Mouse (Mus musculus): ENCODE results near the gene Gm815.

The Gm815 gene

DNA sequence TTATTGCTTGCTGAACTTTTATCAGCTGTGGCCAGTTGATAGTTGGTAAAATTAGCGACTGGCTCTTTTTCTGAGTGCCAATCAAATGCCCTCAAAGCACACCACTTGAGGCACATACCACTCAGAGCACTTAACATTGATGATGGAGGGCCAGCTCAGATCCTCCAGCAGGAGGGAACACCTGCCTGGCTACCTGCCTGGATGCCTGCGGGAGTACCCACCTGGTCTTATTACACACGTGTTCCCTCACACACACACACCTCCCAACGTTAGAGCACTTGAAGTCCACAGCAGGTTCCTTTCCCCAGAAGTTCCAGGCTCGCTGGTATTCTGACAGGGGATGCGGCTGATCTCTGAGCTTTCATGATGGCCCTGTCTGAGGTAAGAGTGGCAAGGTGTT is at the start of gene Gm815:
Gene Gm815 (plus strand): TSS at position 266 of the 400 bp plus-strand sequence.
- no peak for DNase-seq (ENCODE audit: low read depth, low spot score)

DNA sequence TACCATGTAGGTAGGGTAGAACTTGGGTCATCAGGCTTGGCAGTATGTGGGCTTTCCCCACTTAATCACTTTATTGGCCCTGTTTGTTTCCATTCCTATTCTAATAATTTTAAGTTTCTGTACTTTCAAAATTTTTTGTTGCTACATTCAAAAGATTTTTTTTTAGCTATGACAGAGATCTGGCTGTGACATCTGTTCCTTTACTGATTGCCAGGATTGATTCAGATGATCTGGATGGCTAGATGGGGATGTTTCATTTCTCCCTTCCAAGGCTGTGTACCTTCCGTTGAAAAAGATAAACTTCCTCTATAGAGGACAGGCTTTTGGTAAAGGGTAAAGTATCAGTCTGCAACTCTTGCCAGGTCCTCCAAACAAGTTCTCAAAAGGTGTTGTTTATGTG is 48.1 kb upstream of the Gm815 start:
- DNase-seq (ENCODE audit: low read depth, low spot score), result peak; percentile 33

DNA sequence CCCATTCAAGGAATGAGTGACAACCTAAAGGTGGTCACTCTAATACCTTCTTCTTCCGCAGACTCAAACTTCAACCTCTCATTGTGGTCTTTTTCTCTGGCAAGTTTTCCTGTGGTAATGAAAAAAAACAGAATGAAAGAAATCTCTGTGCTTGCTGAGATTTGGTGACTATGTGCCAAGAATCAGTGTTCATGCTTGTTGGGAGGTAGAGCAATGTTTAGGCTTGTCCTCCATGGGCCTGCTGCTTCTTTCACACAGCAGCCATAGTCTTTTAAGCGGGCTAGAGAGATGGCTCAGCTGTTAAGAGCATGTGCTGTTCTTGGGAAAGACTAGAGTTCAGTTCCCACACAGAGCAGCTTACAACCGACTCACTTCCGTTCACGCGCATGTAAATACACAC is 41.8 kb upstream of the Gm815 start:
- DNase-seq (ENCODE audit: low read depth, low spot score), result no peak

DNA sequence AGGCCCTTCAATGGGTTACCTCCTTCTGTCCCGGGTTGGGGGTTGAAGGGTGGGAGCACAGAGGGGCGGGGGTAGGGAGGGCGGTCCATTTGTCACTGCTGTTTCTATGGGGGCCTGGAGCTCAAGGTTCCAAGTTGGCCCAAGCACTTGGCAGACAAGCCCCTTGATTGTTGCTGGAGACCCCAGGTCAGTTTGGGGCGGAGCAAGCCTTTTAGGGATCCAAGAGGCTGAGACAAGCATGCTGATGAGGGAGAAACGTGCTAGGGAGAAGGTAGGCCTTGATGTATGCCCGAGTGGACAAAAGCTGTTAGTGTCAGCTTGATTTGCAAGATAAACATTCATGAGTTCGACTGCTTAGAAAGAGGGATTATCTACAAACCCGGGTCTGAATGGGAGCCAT is 40.9 kb upstream of the Gm815 start:
- DNase-seq (ENCODE audit: low read depth, low spot score), result no peak

DNA sequence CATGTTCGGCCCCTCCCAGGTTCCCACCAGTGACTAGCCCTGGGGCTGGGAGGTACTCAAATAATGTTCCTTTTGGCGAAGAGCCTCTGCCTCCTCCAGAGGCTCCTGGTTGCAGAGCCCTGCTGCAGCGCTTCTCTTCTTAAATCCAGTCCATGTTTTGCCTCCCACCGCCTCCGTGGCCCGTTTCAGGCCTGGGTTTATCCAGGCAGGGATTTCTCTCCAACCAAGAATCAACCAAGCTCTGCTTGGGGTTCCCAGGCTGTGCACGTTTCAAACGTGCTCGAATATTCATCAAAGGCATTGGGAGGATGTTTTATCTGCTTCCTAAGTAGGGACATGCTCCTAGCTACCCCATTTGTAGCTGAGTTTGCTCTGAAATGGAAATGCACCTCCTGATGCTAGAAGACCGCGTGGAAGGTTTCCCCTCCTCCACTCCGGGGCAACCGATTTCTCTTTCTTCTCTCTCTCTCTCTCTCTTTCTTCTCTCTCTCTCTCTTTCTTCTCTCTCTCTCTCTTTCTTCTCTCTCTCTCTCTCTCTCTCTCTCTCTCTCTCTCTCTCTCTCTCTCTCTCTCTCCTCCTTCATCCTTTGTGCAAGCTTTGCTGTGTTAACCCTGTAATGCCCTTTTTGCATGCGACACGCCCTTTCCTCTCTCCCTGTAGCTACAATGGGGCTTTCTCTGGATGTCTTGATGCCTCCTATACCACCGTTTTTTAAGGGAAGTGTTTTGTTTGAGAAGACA is 40.2 kb upstream of the Gm815 start:
- peak; percentile 98 for DNase-seq (ENCODE audit: low read depth, low spot score)

DNA sequence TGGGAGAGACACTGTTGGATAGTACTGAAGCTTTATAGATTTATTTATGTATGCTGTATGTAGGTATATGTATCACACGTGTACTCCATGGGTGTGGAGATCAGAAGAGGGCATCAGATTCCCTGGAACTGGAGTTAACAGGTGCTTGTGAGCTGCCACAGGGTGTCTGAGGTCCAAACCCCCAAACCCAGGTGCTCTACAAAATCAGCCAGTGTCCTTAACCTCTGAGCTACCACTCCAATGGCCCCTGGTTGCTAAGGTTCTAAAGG is 39.7 kb upstream of the Gm815 start:
- DNase-seq (ENCODE audit: low read depth, low spot score), result no peak

DNA sequence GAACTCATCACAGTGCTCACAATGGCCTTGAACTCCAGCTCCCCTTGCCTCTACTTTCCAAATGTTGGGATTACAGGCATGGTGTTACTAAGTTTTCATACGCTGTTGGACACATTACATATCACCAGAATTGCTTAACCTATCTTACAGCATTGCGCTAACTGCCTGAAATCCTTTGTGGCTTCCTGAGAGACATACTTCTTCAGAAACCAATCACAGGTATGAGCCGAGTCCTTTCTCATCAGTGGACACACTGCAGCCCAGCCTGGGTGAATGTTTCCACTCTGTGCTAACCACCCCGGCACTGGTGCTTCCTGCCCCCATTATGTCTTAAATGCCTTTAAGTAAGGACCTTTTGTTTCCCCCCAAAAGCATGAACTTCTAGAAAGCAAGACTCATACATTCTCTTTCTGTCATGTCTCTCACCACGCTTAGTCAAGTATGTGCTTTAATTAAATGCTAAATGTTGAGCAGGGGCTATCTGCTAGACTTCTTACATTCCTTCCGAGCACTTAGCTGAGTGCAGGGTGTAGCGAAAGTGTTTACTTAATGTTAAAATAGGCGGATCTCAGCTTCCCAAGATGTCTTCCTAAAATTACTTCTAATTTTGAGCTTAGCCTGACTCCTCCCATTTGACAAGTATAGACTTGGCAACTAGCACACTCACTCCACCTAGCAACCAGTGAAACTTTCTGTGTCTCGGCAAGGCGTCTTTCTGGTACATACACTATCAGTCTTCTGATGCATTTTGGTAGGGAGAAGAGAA is 34.5 kb upstream of the Gm815 start:
- peak; percentile 30 for DNase-seq (ENCODE audit: low read depth, low spot score)

DNA sequence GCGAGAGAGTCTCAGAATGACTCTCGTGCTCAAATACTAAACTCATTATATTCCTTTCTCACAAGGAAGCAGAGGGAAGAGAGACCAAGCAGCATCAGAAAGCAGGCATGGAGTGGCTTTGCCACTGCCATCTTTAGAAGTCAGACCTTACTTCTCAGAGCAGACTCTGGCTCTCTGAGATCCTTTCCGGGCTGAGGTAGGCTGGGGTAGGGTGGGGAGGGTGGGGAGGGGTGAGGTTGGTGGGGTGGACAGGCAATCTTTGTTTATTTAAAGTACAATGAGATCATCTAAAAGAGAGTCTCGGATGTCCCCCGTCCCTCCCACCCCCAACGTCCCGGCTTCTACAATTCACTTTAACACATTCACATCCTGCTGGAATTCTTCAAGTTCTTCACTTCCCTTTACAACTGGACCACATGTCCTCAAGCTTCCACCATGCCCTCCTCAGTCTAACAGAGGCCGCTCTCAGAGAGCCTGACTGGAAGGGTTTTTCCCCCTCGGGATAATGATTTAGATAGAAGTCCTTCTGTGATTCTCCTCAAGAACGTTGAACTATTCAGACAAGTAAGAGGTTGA is 33.3 kb upstream of the Gm815 start:
- DNase-seq (ENCODE audit: low read depth, low spot score), result no peak

DNA sequence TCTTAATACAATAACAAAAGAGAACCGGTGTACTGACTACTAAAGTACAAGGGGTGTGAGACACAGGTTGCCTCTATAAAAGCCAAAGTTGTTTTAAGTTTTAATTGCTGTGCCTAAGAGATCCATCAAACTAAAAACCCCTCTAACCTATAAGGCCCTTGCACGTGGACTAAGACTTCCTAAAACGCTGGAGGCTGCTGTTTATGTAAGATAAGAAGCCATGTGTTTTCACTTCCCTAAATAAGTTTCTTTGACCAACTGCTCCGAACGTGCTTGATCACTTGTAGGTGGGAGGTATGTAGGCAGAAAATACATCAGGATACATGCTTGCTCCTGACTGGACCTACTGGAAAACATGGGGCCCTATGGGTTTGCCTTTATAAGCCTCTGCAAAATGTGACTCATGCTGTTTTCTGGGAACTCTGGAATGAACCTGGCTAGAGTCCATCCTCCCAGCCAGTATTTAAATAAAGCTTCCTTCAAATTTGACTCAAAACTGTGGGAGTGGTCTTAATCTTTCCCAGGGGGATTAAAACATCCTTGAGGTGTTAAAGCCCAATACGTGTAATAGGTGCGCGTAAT is 31.9 kb upstream of the Gm815 start:
- DNase-seq (ENCODE audit: low read depth, low spot score), result peak; percentile 37

DNA sequence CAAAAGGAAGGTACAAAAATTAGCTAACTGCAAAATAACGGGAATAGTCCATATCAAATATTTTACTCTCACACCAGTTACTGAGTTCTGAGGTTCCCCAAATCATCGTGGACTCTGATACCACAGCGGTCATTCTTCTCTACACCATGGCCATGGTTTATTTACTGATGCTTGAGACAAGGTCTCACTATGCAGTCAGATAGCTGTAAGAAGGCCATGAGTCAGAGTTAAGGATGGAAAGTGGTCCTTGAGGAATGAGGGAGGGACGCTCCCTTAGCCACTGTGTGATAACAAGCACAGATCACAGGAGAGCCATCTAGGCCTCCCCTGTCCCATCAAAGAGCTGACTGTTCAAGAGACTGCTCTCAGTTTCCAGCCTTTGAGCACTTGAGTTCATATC is 31.0 kb upstream of the Gm815 start:
- no peak for DNase-seq (ENCODE audit: low read depth, low spot score)

DNA sequence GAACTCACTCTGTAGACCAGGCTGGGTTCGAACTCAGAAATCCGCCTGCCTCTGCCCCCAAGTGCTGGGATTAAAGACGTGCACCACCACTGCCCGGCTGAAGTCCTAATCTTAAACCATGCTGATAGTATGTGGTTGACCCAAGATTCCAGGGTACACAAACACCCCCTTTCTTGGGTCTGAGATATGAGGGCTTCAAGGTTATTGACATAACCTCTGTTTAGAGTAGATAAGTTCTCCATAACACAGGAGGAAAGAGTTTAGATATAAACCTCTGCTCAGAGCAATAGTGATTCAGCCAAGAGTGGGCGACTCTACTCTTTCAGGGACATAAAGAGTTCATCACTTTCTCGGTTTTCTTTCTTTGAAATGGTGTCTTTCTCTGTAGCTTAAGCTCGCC is 30.5 kb upstream of the Gm815 start:
- DNase-seq (ENCODE audit: low read depth, low spot score), result no peak

DNA sequence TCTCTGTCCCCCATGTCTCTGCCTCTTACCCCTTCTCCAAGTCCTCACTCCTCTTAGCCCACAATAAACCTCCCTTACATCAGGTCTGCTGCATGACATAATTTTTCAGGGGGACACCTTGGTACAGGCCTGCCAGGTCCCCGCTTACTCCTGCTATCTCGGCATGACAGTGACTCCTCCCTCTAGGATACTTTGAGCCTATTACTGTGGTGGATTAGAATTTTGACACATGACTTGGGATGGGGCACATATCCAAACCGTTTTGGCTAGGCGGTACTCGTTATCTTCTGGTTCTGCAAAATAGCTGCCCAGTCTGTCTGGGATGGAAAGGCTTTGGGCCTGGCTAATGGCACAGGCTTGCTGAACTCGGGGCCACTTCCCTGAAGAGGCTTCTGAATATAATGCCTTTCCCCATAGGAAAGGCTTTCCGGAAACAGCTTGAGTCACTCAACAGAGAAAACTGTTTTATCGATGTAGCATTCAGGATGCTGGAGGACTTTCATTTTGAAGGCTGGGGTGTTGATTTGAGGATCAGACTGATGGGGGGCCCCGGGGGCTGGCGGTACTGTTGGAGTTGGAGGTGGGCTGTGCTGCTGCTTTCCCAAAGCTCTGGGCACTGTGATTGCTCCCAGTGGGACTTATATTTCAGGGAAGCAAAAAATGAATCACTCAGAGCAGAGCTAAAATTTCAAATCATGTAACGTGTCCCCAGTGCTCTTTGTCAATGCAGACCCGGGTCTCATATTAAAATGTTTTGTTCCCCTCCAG is 27.1 kb upstream of the Gm815 start:
- no peak for DNase-seq (ENCODE audit: low read depth, low spot score)

DNA sequence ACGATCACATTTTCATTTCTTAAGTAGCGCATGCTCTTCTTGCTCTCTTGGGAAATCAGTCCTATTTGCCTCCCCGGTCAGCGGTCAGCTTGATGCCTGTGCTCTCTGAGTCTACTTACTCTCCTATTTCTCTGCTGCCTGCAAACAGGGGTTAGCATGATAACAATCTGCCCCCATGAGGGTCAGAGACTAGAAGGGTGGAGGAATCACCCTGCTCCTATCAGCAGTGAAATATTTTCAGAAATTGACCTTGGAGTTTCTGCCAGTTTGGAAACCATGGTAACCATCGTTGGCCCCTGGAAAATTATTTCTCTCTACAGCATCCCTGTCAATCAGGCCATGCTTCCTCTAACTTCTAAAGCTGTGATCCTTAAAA is 26.5 kb upstream of the Gm815 start:
- DNase-seq (ENCODE audit: low read depth, low spot score), result no peak

DNA sequence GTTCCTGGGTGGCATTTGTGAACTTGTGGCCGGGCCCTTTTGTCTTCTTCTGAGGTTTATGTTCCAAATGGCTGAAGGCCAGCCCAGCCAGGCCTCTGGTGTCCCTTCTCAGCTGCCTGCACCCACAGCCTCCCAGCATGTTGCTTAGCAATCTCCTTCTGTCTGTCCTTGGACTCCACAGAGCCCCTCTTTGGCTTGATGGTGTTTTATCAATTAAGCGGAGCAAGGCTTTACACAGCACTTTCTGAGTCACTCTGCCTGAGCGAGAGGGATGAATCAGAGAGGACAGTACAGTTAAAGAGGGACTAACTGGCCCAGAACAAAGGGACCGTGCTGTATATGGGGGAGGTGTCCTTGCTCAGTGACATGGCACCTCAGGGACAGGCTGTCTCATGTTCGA is 22.0 kb upstream of the Gm815 start:
- DNase-seq (ENCODE audit: low read depth, low spot score), result peak; percentile 35

DNA sequence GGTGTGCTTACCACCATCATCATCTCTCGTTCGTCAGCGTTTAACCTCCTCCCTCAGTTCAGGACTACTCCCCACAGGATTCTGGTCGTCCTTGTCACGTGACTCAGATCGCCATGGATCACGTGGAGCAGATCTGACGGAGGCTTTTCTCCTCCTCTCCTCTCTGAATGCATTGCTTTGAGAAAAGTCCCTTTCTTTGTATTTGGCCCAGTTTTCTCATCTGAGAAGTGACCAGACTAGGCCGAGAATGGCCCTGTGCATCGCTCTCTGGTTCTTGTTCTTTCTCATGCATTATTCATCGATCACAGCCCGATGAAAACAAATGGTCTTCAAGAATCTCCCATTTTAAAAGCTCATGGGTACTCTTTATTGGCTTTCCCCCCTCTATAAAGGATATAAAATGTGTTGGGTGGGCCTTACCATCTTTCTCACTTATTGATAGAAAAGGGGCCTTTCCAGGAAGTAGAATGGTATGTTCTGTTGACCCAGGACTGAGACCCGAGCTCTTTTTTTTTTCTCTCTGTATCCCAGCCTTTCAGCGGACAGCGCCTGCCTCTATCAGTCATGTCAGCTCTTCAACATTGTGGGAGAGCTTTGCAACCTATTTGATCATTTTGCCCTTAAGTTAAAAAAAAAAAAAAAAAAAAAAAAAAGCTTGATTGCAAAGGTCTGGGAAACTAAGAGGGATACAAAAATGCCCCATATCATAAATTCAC is 20.5 kb upstream of the Gm815 start:
- DNase-seq (ENCODE audit: low read depth, low spot score), result no peak

DNA sequence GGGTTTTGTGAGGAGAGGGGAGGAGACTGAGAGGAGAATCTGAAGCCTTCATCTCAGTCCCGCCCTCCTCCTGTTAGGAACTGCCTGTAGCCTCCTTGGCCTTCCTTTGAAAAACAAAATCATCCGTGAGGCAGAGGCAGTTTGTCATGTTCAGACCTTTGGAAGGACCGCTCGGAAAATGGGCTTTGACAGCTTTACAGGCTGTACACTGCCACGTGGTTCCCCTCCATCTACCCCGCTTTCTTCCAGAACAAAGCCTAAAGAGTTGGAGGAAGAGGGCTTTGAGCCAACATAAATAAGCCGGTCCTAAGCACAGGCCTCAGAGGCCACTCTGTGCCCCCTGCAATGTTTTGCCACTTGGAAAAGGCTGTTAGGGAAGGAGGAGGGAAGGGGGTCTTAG is 19.9 kb upstream of the Gm815 start:
- DNase-seq (ENCODE audit: low read depth, low spot score), result no peak

DNA sequence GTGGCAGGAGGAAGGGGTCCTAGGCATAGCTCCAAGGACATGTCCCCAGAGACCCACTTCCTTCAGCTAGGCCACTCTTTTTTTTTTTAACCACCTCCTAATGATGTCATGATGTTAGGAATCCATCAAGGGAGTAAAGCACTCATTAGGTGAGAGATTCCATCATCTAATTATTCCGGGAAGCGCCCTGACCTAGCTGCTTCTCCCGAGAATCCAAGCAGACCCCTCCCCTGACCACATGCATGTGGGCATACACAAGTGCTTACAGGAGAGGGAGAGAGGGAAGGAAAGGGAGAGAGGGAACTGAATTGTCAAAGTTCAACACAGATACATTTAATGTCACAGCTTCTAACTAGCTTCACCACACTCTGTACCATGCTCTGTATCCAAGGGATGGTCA is 16.1 kb upstream of the Gm815 start:
- DNase-seq (ENCODE audit: low read depth, low spot score), result no peak

DNA sequence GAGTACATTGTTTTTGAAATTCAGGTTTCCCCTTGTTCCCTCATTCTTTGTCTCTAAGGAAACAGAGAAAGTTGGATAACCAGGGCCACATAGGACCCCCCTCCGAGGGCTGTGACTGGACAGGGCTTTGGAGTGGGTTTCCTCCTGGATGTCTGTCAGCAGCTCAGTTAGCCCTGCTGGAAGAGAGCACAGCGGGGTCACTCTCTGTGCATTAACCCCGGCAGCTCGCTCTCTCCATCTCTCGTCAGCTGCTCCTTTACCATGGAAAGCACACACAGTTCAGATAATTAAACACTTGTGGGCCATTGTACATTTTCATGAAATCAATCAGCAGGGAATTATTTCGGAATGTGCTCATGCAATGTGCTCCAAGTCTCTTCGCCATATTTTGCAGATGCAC is 15.4 kb upstream of the Gm815 start:
- DNase-seq (ENCODE audit: low read depth, low spot score), result no peak

DNA sequence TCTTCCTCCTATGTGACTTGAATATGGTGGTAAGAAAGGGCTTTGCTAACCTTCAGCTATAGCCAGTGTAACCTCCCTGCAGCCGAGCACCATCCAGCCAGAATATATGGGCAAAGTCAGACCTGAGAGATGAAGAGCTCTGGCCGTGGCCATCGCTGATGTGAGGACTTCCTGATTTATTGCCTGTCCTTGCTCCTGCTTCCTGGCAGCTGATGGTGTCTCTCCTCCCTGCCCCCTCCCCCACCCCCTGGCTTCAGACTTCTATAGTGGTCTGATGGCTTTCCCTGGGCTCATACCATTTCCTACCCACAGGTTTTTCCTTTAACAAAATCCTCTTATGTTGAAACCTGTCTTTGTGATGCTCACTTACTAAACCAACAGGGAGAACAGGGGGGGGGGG is 14.6 kb upstream of the Gm815 start:
- no peak for DNase-seq (ENCODE audit: low read depth, low spot score)

DNA sequence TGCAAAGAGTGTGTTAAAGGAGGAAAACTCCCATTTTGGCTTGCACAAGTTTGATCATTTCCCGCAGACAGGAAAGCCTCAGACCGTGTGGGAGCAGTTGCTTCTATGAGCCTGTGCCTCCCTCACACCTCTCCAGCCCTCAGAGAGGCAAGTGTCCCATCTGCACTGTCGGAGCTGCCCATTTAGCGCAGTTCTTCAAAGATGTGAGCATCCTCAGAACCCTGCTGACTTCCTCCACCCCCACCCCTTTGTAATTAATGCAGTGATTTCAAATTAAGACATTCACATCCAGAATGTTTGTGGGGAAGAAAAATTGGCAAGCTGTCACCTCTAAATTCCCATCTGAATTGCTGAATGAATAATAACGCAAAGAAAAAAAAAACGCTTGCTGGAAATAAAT is 12.8 kb upstream of the Gm815 start:
- DNase-seq (ENCODE audit: low read depth, low spot score), result peak; percentile 56

DNA sequence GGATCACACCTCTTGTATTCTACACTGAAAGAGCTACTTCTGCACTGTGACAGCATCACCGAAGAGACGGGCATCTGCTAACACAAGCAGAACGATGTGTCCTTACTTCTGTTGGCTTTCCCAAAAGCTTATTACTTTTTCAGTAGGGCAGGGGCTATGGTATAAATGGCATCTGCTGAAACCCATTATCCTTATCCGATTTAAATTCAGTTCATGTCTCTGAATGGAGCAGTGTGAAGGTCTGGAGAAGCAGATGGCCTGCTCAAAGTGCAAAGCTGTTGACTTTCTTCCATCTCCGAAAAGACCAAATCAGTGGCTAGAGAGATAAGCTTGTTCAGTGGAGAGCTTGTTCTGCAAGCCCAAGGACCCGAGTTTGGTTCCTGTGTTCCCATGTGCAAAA is 10.1 kb upstream of the Gm815 start:
- no peak for DNase-seq (ENCODE audit: low read depth, low spot score)

Measured in brain, adult 2 months (tissue).